Mouse (Mus musculus): ENCODE measurements around the gene Aven.

Gene Aven

GRCm38 (mm10) chr2:112557453-112557852 is 64.7 kb downstream of the Aven start:
- DNase-seq (ENCODE audit: low read depth) = no peak

GRCm38 (mm10) chr2:112561549-112561948 is 68.8 kb downstream of the Aven start:
- no peak for DNase-seq (ENCODE audit: low read depth)

GRCm38 (mm10) chr2:112565060-112565459 is 72.3 kb downstream of the Aven start:
- no peak for DNase-seq (ENCODE audit: low read depth)

- DNase-seq (ENCODE audit: low read depth) = no peak
Measured at GRCm38 (mm10) chr2:112566290-112567085, 73.7 kb downstream of the Aven start.

- DNase-seq (ENCODE audit: low read depth) = no peak
Measured at GRCm38 (mm10) chr2:112567786-112568185, 75.0 kb downstream of the Aven start.

GRCm38 (mm10) chr2:112590985-112591384 is 98.2 kb downstream of the Aven start:
- DNase-seq (ENCODE audit: low read depth) = no peak

- no peak for DNase-seq (ENCODE audit: low read depth)
Measured at GRCm38 (mm10) chr2:112591451-112591871, 98.7 kb downstream of the Aven start.

- no peak for DNase-seq (ENCODE audit: low read depth)
Measured at GRCm38 (mm10) chr2:112593322-112593721, 100.6 kb downstream of the Aven start.

GRCm38 (mm10) chr2:112593781-112594180 is 101.0 kb downstream of the Aven start:
- no peak for DNase-seq (ENCODE audit: low read depth)

GRCm38 (mm10) chr2:112595807-112596206 is 103.0 kb downstream of the Aven start:
- no peak for DNase-seq (ENCODE audit: low read depth)

- DNase-seq (ENCODE audit: low read depth) = no peak
Measured at GRCm38 (mm10) chr2:112596415-112596814, 103.7 kb downstream of the Aven start.

GRCm38 (mm10) chr2:112597064-112597463 is 104.3 kb downstream of the Aven start:
- no peak for DNase-seq (ENCODE audit: low read depth)

- DNase-seq (ENCODE audit: low read depth) = no peak
Measured at GRCm38 (mm10) chr2:112600222-112600621, 107.5 kb downstream of the Aven start.

- no peak for DNase-seq (ENCODE audit: low read depth)
Measured at GRCm38 (mm10) chr2:112602487-112602886, 109.7 kb downstream of the Aven start.

- no peak for DNase-seq (ENCODE audit: low read depth)
Measured at GRCm38 (mm10) chr2:112606536-112606935, 113.8 kb downstream of the Aven start.

GRCm38 (mm10) chr2:112612628-112613027 is 119.9 kb downstream of the Aven start:
- DNase-seq (ENCODE audit: low read depth) = no peak

- no peak for DNase-seq (ENCODE audit: low read depth)
Measured at GRCm38 (mm10) chr2:112614375-112614774, 121.6 kb downstream of the Aven start.

- DNase-seq (ENCODE audit: low read depth) = no peak
Measured at GRCm38 (mm10) chr2:112617206-112617605, 124.4 kb downstream of the Aven start.

- no peak for DNase-seq (ENCODE audit: low read depth)
Measured at GRCm38 (mm10) chr2:112625156-112625555, 132.4 kb downstream of the Aven start.

- DNase-seq (ENCODE audit: low read depth) = no peak
Measured at GRCm38 (mm10) chr2:112630669-112631068, 137.9 kb downstream of the Aven start.

GRCm38 (mm10) chr2:112632536-112632935 is 139.8 kb downstream of the Aven start:
- DNase-seq (ENCODE audit: low read depth) = no peak

- DNase-seq (ENCODE audit: low read depth) = no peak
Measured at GRCm38 (mm10) chr2:112637206-112637605, 144.4 kb downstream of the Aven start.

GRCm38 (mm10) chr2:112653836-112654235 is 161.1 kb downstream of the Aven start:
- DNase-seq (ENCODE audit: low read depth) = no peak

- no peak for DNase-seq (ENCODE audit: low read depth)
Measured at GRCm38 (mm10) chr2:112656131-112656530, 163.4 kb downstream of the Aven start.

Measured in c-Kit-positive CD71-negative TER-119-negative erythroid progenitor cells, embryonic 14.5 days (primary cell).